Mouse (Mus musculus) forebrain, postnatal 0 days (tissue): ENCODE results near the gene Nrarp. TPM values are rescaled to one million over a fixed set of nuclear protein-coding genes. Genes with fewer than 3 reads are reported as not detected.

Experiments
- ATAC-seq: fragments of 200-750 bp; cut with Nextera tagmentation; 2 replicates; pipeline ENCODE4 v1.8.0; 2017; ENCODE audit warnings: mild to moderate bottlenecking, moderate library complexity
- DNase-seq: peaks from one replicate; pipeline ENCODE4 v3.0.0-alpha.2; 2015
- H3K27ac ChIP-seq: fragments of 300-500 bp; sonication (generic); 2 replicates; pipeline ENCODE4 v1.5.1; 2014; ENCODE audit warnings: low read depth, mild to moderate bottlenecking, antibody characterized with exemption, low read length, moderate library complexity, mixed read lengths
- H3K27me3 ChIP-seq: fragments of 300-500 bp; sonication (generic); 2 replicates; pipeline ENCODE4 v1.6.1; 2014; ENCODE audit warnings: mild to moderate bottlenecking, low read length, mixed read lengths; ENCODE audit not compliant: insufficient read depth
- H3K36me3 ChIP-seq: fragments of 300-500 bp; sonication (generic); 2 replicates; pipeline ENCODE4 v1.6.1; 2014; ENCODE audit warnings: mild to moderate bottlenecking, moderate library complexity; ENCODE audit not compliant: insufficient read depth
- H3K4me1 ChIP-seq: fragments of 300-500 bp; sonication (generic); 2 replicates; pipeline ENCODE4 v1.6.1; 2014; ENCODE audit warnings: antibody characterized with exemption; ENCODE audit not compliant: insufficient read depth
- H3K4me2 ChIP-seq: fragments of 300-500 bp; sonication (generic); 2 replicates; pipeline ENCODE4 v1.6.1; 2014; ENCODE audit warnings: low read depth, mild to moderate bottlenecking, moderate library complexity
- H3K4me3 ChIP-seq: fragments of 300-500 bp; sonication (generic); 2 replicates; pipeline ENCODE4 v1.5.1; 2014; ENCODE audit warnings: low read depth, low read length, mixed read lengths
- H3K9ac ChIP-seq: fragments of 300-500 bp; sonication (generic); 2 replicates; pipeline ENCODE4 v1.6.1; 2014; ENCODE audit warnings: mild to moderate bottlenecking
- H3K9me3 ChIP-seq: fragments of 300-500 bp; sonication (generic); 2 replicates; pipeline ENCODE4 v1.6.1; 2016; ENCODE audit warnings: low read length
- CTCF ChIP-seq: sonication (generic); IDR thresholded peaks from 2 replicates; pipeline ENCODE4 v1.5.1; 2016; ENCODE audit warnings: antibody characterized with exemption, control low read depth, low read depth
- whole genome bisulfite sequencing: fragments of 180-500 bp; shearing (Covaris S2); extraction: QIAGEN DNeasy Blood & Tissue Kit; methylation state at CpG from one replicate; pipeline ENCODE4 v1.1.7; 2014; 5-methylcytosine and 5-hydroxymethylcytosine counted together
- polyA plus RNA-seq: library from polyadenylated mRNA; unstranded; fragments of >200 nt; fragmentation: Nextera tagmentation; extraction: Ambion mirVana; gene quantifications from 2 replicates; pipeline ENCODE4 v1.2.1, GENCODE M21; 2015
- total RNA-seq: library from RNA; depleted of rRNA; stranded (reverse); fragments of >200 nt; gene quantifications from 2 replicates; pipeline ENCODE4 v1.2.3, GENCODE M21; 2014

Nrarp gene
- total and polyA plus RNA-seq, 2 experiments from 2014 or later: 17.8 to 40.0 TPM

GRCm38 (mm10) chr2:25207593-25207992 lies 27.0 kb downstream of the Nrarp start:
- Histone ChIP-seq H3K27ac (no peak overlapping the region), H3K4me2 (no peak overlapping the region), H3K27me3 (no peaks in the 10 kb centered on the region), H3K36me3 (peaks cover 43% of the 10 kb centered on the region), H3K4me1 (peaks cover 17% of the 10 kb centered on the region), H3K4me3 (no peak overlapping the region), H3K9ac (no peak overlapping the region), H3K9me3 (no peaks in the 10 kb centered on the region)
- no peak for ATAC-seq
- no peak for DNase-seq
- no peak for TF ChIP-seq CTCF
- WGBS: 85% methylated on average over 1 of the region's 1 CpGs

GRCm38 (mm10) chr2:25210686-25211085 lies 30.1 kb downstream of the Nrarp start:
- peak overlapping the region; percentile 88 for H3K27ac ChIP-seq
- no peak for TF ChIP-seq CTCF
- under 1% methylated on average over 24 of the region's 24 CpGs for WGBS
- DNase-seq: no peak
- peak overlapping the region; percentile 91 for H3K4me3 ChIP-seq
- no peaks in the 10 kb centered on the region for H3K9me3 ChIP-seq
- H3K36me3 ChIP-seq: peaks cover 19% of the 10 kb centered on the region
- peak overlapping the region; percentile 85 for H3K4me2 ChIP-seq
- H3K9ac ChIP-seq: peak overlapping the region; percentile 90
- H3K27me3 ChIP-seq: no peaks in the 10 kb centered on the region
- peaks cover 17% of the 10 kb centered on the region for H3K4me1 ChIP-seq
- peak; percentile 42 for ATAC-seq

GRCm38 (mm10) chr2:25211121-25211670 lies 30.6 kb downstream of the Nrarp start, which contains the start of gene Nelfb:
Gene Nelfb (minus strand): TSS chr2:25211489.
- H3K27ac ChIP-seq: peak within 1 kb of the TSS; percentile 88
- peak within 1 kb of the TSS; percentile 85 for H3K4me2 ChIP-seq
- ATAC-seq (peak; percentile 96), DNase-seq (peak; percentile 85)
- no peaks in the 10 kb centered on the region for H3K27me3 ChIP-seq
- H3K36me3 ChIP-seq: peaks cover 16% of the 10 kb centered on the region
- H3K9me3 ChIP-seq: no peaks in the 10 kb centered on the region
- WGBS: 3% methylated on average over 44 of the region's 44 CpGs
- H3K9ac ChIP-seq: peak within 1 kb of the TSS; percentile 90
- TF ChIP-seq CTCF: 0 out of 2 replicates have a peak, but pooled peaks have one; percentile 2
- H3K4me1 ChIP-seq: peaks cover 17% of the 10 kb centered on the region
- peak within 1 kb of the TSS; percentile 91 for H3K4me3 ChIP-seq

DNA sequence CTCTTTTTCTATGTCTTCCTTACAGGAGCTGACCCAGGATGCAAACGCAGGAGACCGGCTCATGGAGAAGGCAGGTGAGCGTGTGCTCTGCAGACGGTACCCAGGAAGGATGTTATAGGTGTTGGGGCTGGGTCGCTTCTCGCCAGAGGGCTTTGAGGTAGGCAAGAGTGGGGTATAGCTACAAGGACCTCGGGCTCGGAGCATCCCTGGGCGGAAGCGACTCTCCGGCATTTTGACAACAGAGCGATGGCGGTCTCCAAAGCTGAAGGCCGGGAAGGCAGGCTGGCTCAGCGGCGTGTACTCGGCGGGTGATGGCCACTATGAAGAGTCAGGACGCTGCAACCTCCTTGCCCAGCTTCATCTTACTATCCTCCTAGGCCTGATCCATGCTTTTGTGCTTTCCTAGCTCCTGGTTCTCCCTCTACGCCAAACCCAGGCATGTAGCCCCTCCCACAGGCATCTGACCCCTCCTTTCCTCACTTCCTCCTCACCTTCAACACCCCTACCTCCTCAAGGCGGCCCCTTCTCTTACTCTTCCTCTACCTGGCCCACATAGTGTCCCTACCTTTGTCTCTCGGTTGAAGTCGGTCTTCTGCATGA lies 32.8 kb downstream of the Nrarp start:
- no peak for TF ChIP-seq CTCF
- ATAC-seq (no peak), DNase-seq (no peak)
- Histone ChIP-seq H3K9me3 (no peaks in the 10 kb centered on the region), H3K27ac (no peak overlapping the region), H3K27me3 (no peaks in the 10 kb centered on the region), H3K4me2 (no peak overlapping the region), H3K4me3 (no peak overlapping the region), H3K9ac (no peak overlapping the region), H3K4me1 (peaks cover 17% of the 10 kb centered on the region), H3K36me3 (0 out of 2 replicates have a peak, but pooled peaks cover 1% of the 10 kb centered on the region)
- WGBS: 72% methylated on average over 23 of the region's 23 CpGs

- ATAC-seq (no peak), DNase-seq (no peak)
- Histone ChIP-seq H3K9me3 (no peaks in the 10 kb centered on the region), H3K4me3 (no peak within 1 kb of the TSS), H3K27ac (no peak within 1 kb of the TSS), H3K27me3 (no peaks in the 10 kb centered on the region), H3K4me1 (peaks cover 7% of the 10 kb centered on the region), H3K9ac (no peak within 1 kb of the TSS), H3K4me2 (no peak within 1 kb of the TSS), H3K36me3 (no peaks in the 10 kb centered on the region)
- 78% methylated on average over 3 of the region's 3 CpGs for WGBS
- TF ChIP-seq CTCF: no peak
These were observed 33.9 kb downstream of the Nrarp start, which contains the start of gene Stpg3 for GRCm38 (mm10) chr2:25214444-25214843. Gene Stpg3 (minus strand): TSS chr2:25214637.

GRCm38 (mm10) chr2:25217666-25218065 lies 37.1 kb downstream of the Nrarp start:
- no peak for TF ChIP-seq CTCF
- Histone ChIP-seq H3K27ac (no peak overlapping the region), H3K4me2 (no peak overlapping the region), H3K4me1 (no peaks in the 10 kb centered on the region), H3K9ac (no peak overlapping the region), H3K36me3 (no peaks in the 10 kb centered on the region), H3K4me3 (no peak overlapping the region), H3K9me3 (no peaks in the 10 kb centered on the region), H3K27me3 (no peaks in the 10 kb centered on the region)
- WGBS: 58% methylated on average over 2 of the region's 2 CpGs
- DNase-seq: no peak
- ATAC-seq: no peak

- no peak within 1 kb of the TSS for H3K4me2 ChIP-seq
- no peak within 1 kb of the TSS for H3K27ac ChIP-seq
- no peaks in the 10 kb centered on the region for H3K36me3 ChIP-seq
- no peak within 1 kb of the TSS for H3K4me3 ChIP-seq
- H3K9ac ChIP-seq: no peak within 1 kb of the TSS
- H3K9me3 ChIP-seq: no peaks in the 10 kb centered on the region
- no peaks in the 10 kb centered on the region for H3K27me3 ChIP-seq
- ATAC-seq (no peak), DNase-seq (no peak)
- no peak for TF ChIP-seq CTCF
- 0 out of 2 replicates have a peak, but pooled peaks cover 3% of the 10 kb centered on the region for H3K4me1 ChIP-seq
These were observed 37.9 kb downstream of the Nrarp start, which contains the start of gene Fam166a for GRCm38 (mm10) chr2:25218445-25218844. Gene Fam166a (plus strand): TSS chr2:25218745.
